Mouse (Mus musculus): ENCODE results near the gene Srrm3. TPM values are rescaled to one million over a fixed set of nuclear protein-coding genes. Genes with fewer than 3 reads are reported as not detected.
A peak's percentile ranks its signal among the peaks of the same experiment; 100 is the strongest.

Gene Srrm3
- polyA plus RNA-seq, 1 experiment from 2014 or later = 0.57 TPM

- H3K4me2 ChIP-seq (ENCODE audit: low read depth, low read length) = no peak overlapping the region
- H3K27me3 ChIP-seq (ENCODE audit: control insufficient read depth, insufficient read depth, low read depth, low read length) = no peaks in the 10 kb centered on the region
- H3K4me1 ChIP-seq (replicated peaks; ENCODE audit: control insufficient read depth, insufficient read depth, low read length) = peaks cover 15% of the 10 kb centered on the region
- H3K9me3 ChIP-seq (ENCODE audit: control insufficient read depth, low read length) = no peaks in the 10 kb centered on the region
- H3K27ac ChIP-seq (ENCODE audit: low read length) = no peak overlapping the region
- no peak overlapping the region for H3K4me3 ChIP-seq (ENCODE audit: low read length)
- 76% methylated on average over 8 of the region's 8 CpGs for WGBS
- no peak overlapping the region for H3K9ac ChIP-seq (ENCODE audit: low read length)
- H3K36me3 ChIP-seq (ENCODE audit: control insufficient read depth, insufficient read depth, low read length) = peaks cover 23% of the 10 kb centered on the region
- ATAC-seq (ENCODE audit: low read depth) = no peak
These were observed 26.4 kb upstream of the Srrm3 start for GRCm38 (mm10) chr5:135780331-135780730.

GRCm38 (mm10) chr5:135782901-135783300 is 23.8 kb upstream of the Srrm3 start:
- H3K4me1 ChIP-seq (replicated peaks; ENCODE audit: control insufficient read depth, insufficient read depth, low read length) = peaks cover 12% of the 10 kb centered on the region
- H3K9ac ChIP-seq (ENCODE audit: low read length) = no peak overlapping the region
- H3K9me3 ChIP-seq (ENCODE audit: control insufficient read depth, low read length) = no peaks in the 10 kb centered on the region
- 85% methylated on average over 4 of the region's 4 CpGs for WGBS
- no peak overlapping the region for H3K4me3 ChIP-seq (ENCODE audit: low read length)
- H3K36me3 ChIP-seq (ENCODE audit: control insufficient read depth, insufficient read depth, low read length) = peaks cover 48% of the 10 kb centered on the region
- no peak overlapping the region for H3K4me2 ChIP-seq (ENCODE audit: low read depth, low read length)
- no peaks in the 10 kb centered on the region for H3K27me3 ChIP-seq (ENCODE audit: control insufficient read depth, insufficient read depth, low read depth, low read length)
- no peak overlapping the region for H3K27ac ChIP-seq (ENCODE audit: low read length)
- no peak for ATAC-seq (ENCODE audit: low read depth)

- peak overlapping the region; percentile 59 for H3K9ac ChIP-seq (ENCODE audit: low read length)
These were observed 12.5 kb upstream of the Srrm3 start for GRCm38 (mm10) chr5:135793996-135794858.

GRCm38 (mm10) chr5:135794859-135795181 is 11.9 kb upstream of the Srrm3 start:
- Histone ChIP-seq H3K9me3 (ENCODE audit: control insufficient read depth, low read length) (no peaks in the 10 kb centered on the region), H3K4me3 (ENCODE audit: low read length) (peak overlapping the region; percentile 41), H3K9ac (ENCODE audit: low read length) (peak overlapping the region; percentile 59), H3K27ac (ENCODE audit: low read length) (peak overlapping the region; percentile 13; the same call in 1 of the 2 replicates), H3K27me3 (ENCODE audit: control insufficient read depth, insufficient read depth, low read depth, low read length) (no peaks in the 10 kb centered on the region), H3K4me1 (replicated peaks; ENCODE audit: control insufficient read depth, insufficient read depth, low read length) (no peaks in the 10 kb centered on the region), H3K36me3 (ENCODE audit: control insufficient read depth, insufficient read depth, low read length) (peaks cover 19% of the 10 kb centered on the region), H3K4me2 (ENCODE audit: low read depth, low read length) (peak overlapping the region; percentile 47)
- no peak for ATAC-seq (ENCODE audit: low read depth)
- WGBS = 11% methylated on average over 5 of the region's 5 CpGs

More at GRCm38 (mm10) chr5:135793996-135794858, 12.5 kb upstream of the Srrm3 start:
- H3K4me3 ChIP-seq (ENCODE audit: low read length) = peak overlapping the region; percentile 41
- no peaks in the 10 kb centered on the region for H3K27me3 ChIP-seq (ENCODE audit: control insufficient read depth, insufficient read depth, low read depth, low read length)
- peak overlapping the region; percentile 47 for H3K4me2 ChIP-seq (ENCODE audit: low read depth, low read length)
- no peak overlapping the region; the same call in 1 of the 2 replicates for H3K27ac ChIP-seq (ENCODE audit: low read length)
- peaks cover 24% of the 10 kb centered on the region for H3K36me3 ChIP-seq (ENCODE audit: control insufficient read depth, insufficient read depth, low read length)
- 11% methylated on average over 20 of the region's 20 CpGs for WGBS
- H3K4me1 ChIP-seq (replicated peaks; ENCODE audit: control insufficient read depth, insufficient read depth, low read length) = no peaks in the 10 kb centered on the region
- H3K9me3 ChIP-seq (ENCODE audit: control insufficient read depth, low read length) = no peaks in the 10 kb centered on the region
- ATAC-seq (ENCODE audit: low read depth) = peak; percentile 89

- no peaks in the 10 kb centered on the region for H3K4me1 ChIP-seq (replicated peaks; ENCODE audit: control insufficient read depth, insufficient read depth, low read length)
- 46% methylated on average over 4 of the region's 4 CpGs for WGBS
- no peaks in the 10 kb centered on the region for H3K27me3 ChIP-seq (ENCODE audit: control insufficient read depth, insufficient read depth, low read depth, low read length)
- no peak for ATAC-seq (ENCODE audit: low read depth)
- no peaks in the 10 kb centered on the region for H3K9me3 ChIP-seq (ENCODE audit: control insufficient read depth, low read length)
- H3K36me3 ChIP-seq (ENCODE audit: control insufficient read depth, insufficient read depth, low read length) = no peaks in the 10 kb centered on the region
- no peak overlapping the region for H3K9ac ChIP-seq (ENCODE audit: low read length)
- H3K4me2 ChIP-seq (ENCODE audit: low read depth, low read length) = no peak overlapping the region
- H3K4me3 ChIP-seq (ENCODE audit: low read length) = no peak overlapping the region
- no peak overlapping the region for H3K27ac ChIP-seq (ENCODE audit: low read length)
These were observed 6.9 kb upstream of the Srrm3 start for GRCm38 (mm10) chr5:135799746-135800145.

GRCm38 (mm10) chr5:135800927-135801326 is 5.8 kb upstream of the Srrm3 start:
- Histone ChIP-seq H3K4me3 (ENCODE audit: low read length) (no peak overlapping the region), H3K27me3 (ENCODE audit: control insufficient read depth, insufficient read depth, low read depth, low read length) (no peaks in the 10 kb centered on the region), H3K27ac (ENCODE audit: low read length) (no peak overlapping the region), H3K4me1 (replicated peaks; ENCODE audit: control insufficient read depth, insufficient read depth, low read length) (no peaks in the 10 kb centered on the region), H3K36me3 (ENCODE audit: control insufficient read depth, insufficient read depth, low read length) (no peaks in the 10 kb centered on the region), H3K4me2 (ENCODE audit: low read depth, low read length) (no peak overlapping the region), H3K9ac (ENCODE audit: low read length) (no peak overlapping the region), H3K9me3 (ENCODE audit: control insufficient read depth, low read length) (no peaks in the 10 kb centered on the region)
- 3% methylated on average over 6 of the region's 6 CpGs for WGBS
- ATAC-seq (ENCODE audit: low read depth) = no peak

- H3K27ac ChIP-seq (ENCODE audit: low read length) = no peak overlapping the region
- no peak overlapping the region for H3K4me2 ChIP-seq (ENCODE audit: low read depth, low read length)
- H3K4me1 ChIP-seq (replicated peaks; ENCODE audit: control insufficient read depth, insufficient read depth, low read length) = no peaks in the 10 kb centered on the region; the same call in 1 of the 2 replicates
- WGBS = 91% methylated on average over 8 of the region's 8 CpGs
- no peaks in the 10 kb centered on the region for H3K9me3 ChIP-seq (ENCODE audit: control insufficient read depth, low read length)
- H3K36me3 ChIP-seq (ENCODE audit: control insufficient read depth, insufficient read depth, low read length) = no peaks in the 10 kb centered on the region
- H3K9ac ChIP-seq (ENCODE audit: low read length) = no peak overlapping the region
- H3K27me3 ChIP-seq (ENCODE audit: control insufficient read depth, insufficient read depth, low read depth, low read length) = no peaks in the 10 kb centered on the region
- no peak overlapping the region for H3K4me3 ChIP-seq (ENCODE audit: low read length)
- no peak for ATAC-seq (ENCODE audit: low read depth)
These were observed 4.0 kb upstream of the Srrm3 start for GRCm38 (mm10) chr5:135802641-135803040.

- 50% methylated on average over 4 of the region's 4 CpGs for WGBS
- no peak overlapping the region for H3K4me3 ChIP-seq (ENCODE audit: low read length)
- H3K9me3 ChIP-seq (ENCODE audit: control insufficient read depth, low read length) = no peaks in the 10 kb centered on the region
- no peaks in the 10 kb centered on the region for H3K36me3 ChIP-seq (ENCODE audit: control insufficient read depth, insufficient read depth, low read length)
- H3K4me2 ChIP-seq (ENCODE audit: low read depth, low read length) = no peak overlapping the region
- no peak for ATAC-seq (ENCODE audit: low read depth)
- no peak overlapping the region for H3K9ac ChIP-seq (ENCODE audit: low read length)
- H3K27ac ChIP-seq (ENCODE audit: low read length) = no peak overlapping the region
- H3K27me3 ChIP-seq (ENCODE audit: control insufficient read depth, insufficient read depth, low read depth, low read length) = no peaks in the 10 kb centered on the region
- no peaks in the 10 kb centered on the region; the same call in 1 of the 2 replicates for H3K4me1 ChIP-seq (replicated peaks; ENCODE audit: control insufficient read depth, insufficient read depth, low read length)
These were observed 3.6 kb upstream of the Srrm3 start for GRCm38 (mm10) chr5:135803135-135803534.

GRCm38 (mm10) chr5:135803676-135804075 is 3.0 kb upstream of the Srrm3 start:
- H3K9ac ChIP-seq (ENCODE audit: low read length) = no peak overlapping the region
- no peaks in the 10 kb centered on the region for H3K27me3 ChIP-seq (ENCODE audit: control insufficient read depth, insufficient read depth, low read depth, low read length)
- H3K9me3 ChIP-seq (ENCODE audit: control insufficient read depth, low read length) = no peaks in the 10 kb centered on the region
- no peaks in the 10 kb centered on the region for H3K36me3 ChIP-seq (ENCODE audit: control insufficient read depth, insufficient read depth, low read length)
- ATAC-seq (ENCODE audit: low read depth) = no peak
- no peak overlapping the region for H3K27ac ChIP-seq (ENCODE audit: low read length)
- no peak overlapping the region for H3K4me3 ChIP-seq (ENCODE audit: low read length)
- H3K4me2 ChIP-seq (ENCODE audit: low read depth, low read length) = no peak overlapping the region
- 80% methylated on average over 4 of the region's 4 CpGs for WGBS
- H3K4me1 ChIP-seq (replicated peaks; ENCODE audit: control insufficient read depth, insufficient read depth, low read length) = no peaks in the 10 kb centered on the region; the same call in 1 of the 2 replicates
